Mouse (Mus musculus): ENCODE measurements at regions not wholly inside any gene's neighbourhood (a gene's known extent, or its start where the extent isn't known, plus 50 kb on each side); places are given as distances from the start of the nearest gene placed in this dataset.

- Histone ChIP-seq H3K9me3 (ENCODE audit: low read depth, low read length) (no peaks in the 10 kb centered on the region), H3K27me3 (ENCODE audit: insufficient read depth, low read length) (no peaks in the 10 kb centered on the region), H3K27ac (ENCODE audit: low read depth) (no peak overlapping the region), H3K36me3 (ENCODE audit: insufficient read depth) (no peaks in the 10 kb centered on the region), H3K9ac (no peak overlapping the region), H3K4me1 (ENCODE audit: insufficient read depth) (peaks cover 6% of the 10 kb centered on the region; the same call in 1 of the 2 replicates), H3K4me3 (ENCODE audit: low read depth, low read length) (no peak overlapping the region), H3K4me2 (no peak overlapping the region)
- ATAC-seq (ENCODE audit: insufficient read depth) (no peak), DNase-seq (no peak)
- 79% methylated on average over 3 of the region's 3 CpGs for WGBS
- TF ChIP-seq CTCF (IDR thresholded peaks at IDR 0.05; ENCODE audit: low read depth), result no peak
Observed at GRCm38 (mm10) chr17:68078709-68079108, 74.8 kb upstream of the Arhgap28 start.

GRCm38 (mm10) chr17:68084446-68084845, 80.5 kb upstream of the Arhgap28 start:
- DNase-seq (no peak), ATAC-seq (ENCODE audit: insufficient read depth) (no peak)
- Histone ChIP-seq H3K9ac (no peak overlapping the region), H3K27me3 (ENCODE audit: insufficient read depth, low read length) (no peaks in the 10 kb centered on the region), H3K4me2 (no peak overlapping the region), H3K27ac (ENCODE audit: low read depth) (no peak overlapping the region), H3K9me3 (ENCODE audit: low read depth, low read length) (no peaks in the 10 kb centered on the region), H3K4me3 (ENCODE audit: low read depth, low read length) (no peak overlapping the region), H3K36me3 (ENCODE audit: insufficient read depth) (no peaks in the 10 kb centered on the region), H3K4me1 (ENCODE audit: insufficient read depth) (peaks cover 5% of the 10 kb centered on the region; the same call in 1 of the 2 replicates)
- no peak for TF ChIP-seq CTCF (IDR thresholded peaks at IDR 0.05; ENCODE audit: low read depth)
- WGBS, result 98% methylated on average over 2 of the region's 2 CpGs

- Histone ChIP-seq H3K36me3 (ENCODE audit: insufficient read depth) (no peaks in the 10 kb centered on the region), H3K9me3 (ENCODE audit: low read depth, low read length) (no peaks in the 10 kb centered on the region), H3K4me1 (ENCODE audit: insufficient read depth) (peaks cover 5% of the 10 kb centered on the region; the same call in 1 of the 2 replicates), H3K4me3 (ENCODE audit: low read depth, low read length) (no peak overlapping the region), H3K4me2 (no peak overlapping the region), H3K27ac (ENCODE audit: low read depth) (no peak overlapping the region), H3K27me3 (ENCODE audit: insufficient read depth, low read length) (no peaks in the 10 kb centered on the region), H3K9ac (no peak overlapping the region)
- TF ChIP-seq CTCF (IDR thresholded peaks at IDR 0.05; ENCODE audit: low read depth), result no peak
- 27% methylated on average over 1 of the region's 1 CpGs for WGBS
- DNase-seq (peak; percentile 58), ATAC-seq (ENCODE audit: insufficient read depth) (peak; percentile 21; the same call in 1 of the 2 replicates)
Observed at GRCm38 (mm10) chr17:68087149-68087548, 83.2 kb upstream of the Arhgap28 start.

GRCm38 (mm10) chr17:68089179-68089578, 85.3 kb upstream of the Arhgap28 start:
- Histone ChIP-seq H3K4me3 (ENCODE audit: low read depth, low read length) (no peak overlapping the region), H3K4me1 (ENCODE audit: insufficient read depth) (peaks cover 5% of the 10 kb centered on the region; the same call in 1 of the 2 replicates), H3K9me3 (ENCODE audit: low read depth, low read length) (no peaks in the 10 kb centered on the region), H3K27ac (ENCODE audit: low read depth) (no peak overlapping the region), H3K36me3 (ENCODE audit: insufficient read depth) (no peaks in the 10 kb centered on the region), H3K4me2 (no peak overlapping the region), H3K27me3 (ENCODE audit: insufficient read depth, low read length) (no peaks in the 10 kb centered on the region), H3K9ac (no peak overlapping the region)
- ATAC-seq (ENCODE audit: insufficient read depth) (no peak), DNase-seq (peak; percentile 30)
- no peak for TF ChIP-seq CTCF (IDR thresholded peaks at IDR 0.05; ENCODE audit: low read depth)
- WGBS, result 76% methylated on average over 1 of the region's 1 CpGs

- H3K36me3 ChIP-seq (ENCODE audit: insufficient read depth), result no peaks in the 10 kb centered on the region
- peak; percentile 18 for DNase-seq
- TF ChIP-seq CTCF (IDR thresholded peaks at IDR 0.05; ENCODE audit: low read depth), result no peak
- H3K9ac ChIP-seq, result no peak overlapping the region
- no peak for ATAC-seq (ENCODE audit: insufficient read depth)
- WGBS, result 44% methylated on average over 1 of the region's 1 CpGs
- H3K4me2 ChIP-seq, result no peak overlapping the region
- H3K27me3 ChIP-seq (ENCODE audit: insufficient read depth, low read length), result no peaks in the 10 kb centered on the region
- H3K4me3 ChIP-seq (ENCODE audit: low read depth, low read length), result no peak overlapping the region
- H3K4me1 ChIP-seq (ENCODE audit: insufficient read depth), result peaks cover 5% of the 10 kb centered on the region; the same call in 1 of the 2 replicates
- no peaks in the 10 kb centered on the region for H3K9me3 ChIP-seq (ENCODE audit: low read depth, low read length)
- no peak overlapping the region for H3K27ac ChIP-seq (ENCODE audit: low read depth)
Observed at GRCm38 (mm10) chr17:68089830-68090229, 85.9 kb upstream of the Arhgap28 start.

- no peak for ATAC-seq (ENCODE audit: insufficient read depth)
- H3K9me3 ChIP-seq (ENCODE audit: low read depth, low read length), result no peaks in the 10 kb centered on the region
- no peak for TF ChIP-seq CTCF (IDR thresholded peaks at IDR 0.05; ENCODE audit: low read depth)
Observed at GRCm38 (mm10) chr17:68096982-68097381, 93.1 kb upstream of the Arhgap28 start.

GRCm38 (mm10) chr17:68097436-68097835, 93.5 kb upstream of the Arhgap28 start:
- no peaks in the 10 kb centered on the region for H3K27me3 ChIP-seq (ENCODE audit: insufficient read depth, low read length)
- no peaks in the 10 kb centered on the region for H3K4me1 ChIP-seq (ENCODE audit: insufficient read depth)
- H3K4me2 ChIP-seq, result no peak overlapping the region
- DNase-seq, result no peak
- no peaks in the 10 kb centered on the region for H3K9me3 ChIP-seq (ENCODE audit: low read depth, low read length)
- no peak overlapping the region for H3K9ac ChIP-seq
- H3K36me3 ChIP-seq (ENCODE audit: insufficient read depth), result no peaks in the 10 kb centered on the region
- WGBS, result 72% methylated on average over 6 of the region's 6 CpGs
- H3K27ac ChIP-seq (ENCODE audit: low read depth), result no peak overlapping the region
- TF ChIP-seq CTCF (IDR thresholded peaks at IDR 0.05; ENCODE audit: low read depth), result no peak
- ATAC-seq (ENCODE audit: insufficient read depth), result no peak
- no peak overlapping the region for H3K4me3 ChIP-seq (ENCODE audit: low read depth, low read length)

More at GRCm38 (mm10) chr17:68096982-68097381, 93.1 kb upstream of the Arhgap28 start:
- H3K4me3 ChIP-seq (ENCODE audit: low read depth, low read length), result no peak overlapping the region
- no peak overlapping the region for H3K4me2 ChIP-seq
- H3K36me3 ChIP-seq (ENCODE audit: insufficient read depth), result no peaks in the 10 kb centered on the region
- no peaks in the 10 kb centered on the region for H3K4me1 ChIP-seq (ENCODE audit: insufficient read depth)
- no peaks in the 10 kb centered on the region for H3K27me3 ChIP-seq (ENCODE audit: insufficient read depth, low read length)
- no peak overlapping the region for H3K9ac ChIP-seq
- no peak overlapping the region for H3K27ac ChIP-seq (ENCODE audit: low read depth)
- 58% methylated on average over 2 of the region's 2 CpGs for WGBS
- DNase-seq, result no peak

- Histone ChIP-seq H3K27ac (ENCODE audit: low read depth) (no peak overlapping the region), H3K4me3 (ENCODE audit: low read depth, low read length) (no peak overlapping the region), H3K9me3 (ENCODE audit: low read depth, low read length) (no peaks in the 10 kb centered on the region), H3K4me1 (ENCODE audit: insufficient read depth) (peaks cover 5% of the 10 kb centered on the region; the same call in 1 of the 2 replicates), H3K9ac (no peak overlapping the region), H3K36me3 (ENCODE audit: insufficient read depth) (no peaks in the 10 kb centered on the region), H3K4me2 (no peak overlapping the region), H3K27me3 (ENCODE audit: insufficient read depth, low read length) (no peaks in the 10 kb centered on the region)
- 60% methylated on average over 2 of the region's 2 CpGs for WGBS
- DNase-seq (no peak), ATAC-seq (ENCODE audit: insufficient read depth) (no peak)
- TF ChIP-seq CTCF (IDR thresholded peaks at IDR 0.05; ENCODE audit: low read depth), result no peak
Observed at GRCm38 (mm10) chr17:68100093-68100492, 96.2 kb upstream of the Arhgap28 start.
